Mouse (Mus musculus) forebrain, postnatal 0 days (tissue): ENCODE results near the gene Gm37240. TPM values are rescaled to one million over a fixed set of nuclear protein-coding genes. Genes with fewer than 3 reads are reported as not detected.
"Not testable (repeated sequence)": the region's sequence is repeated elsewhere in the genome, so short reads cannot be mapped to it uniquely, and the experiment has no call there.

Experiments
- ATAC-seq: fragments of 200-750 bp; cut with Nextera tagmentation; 2 replicates; pipeline ENCODE4 v1.8.0; 2017; ENCODE audit warnings: mild to moderate bottlenecking, moderate library complexity
- DNase-seq: peaks from one replicate; pipeline ENCODE4 v3.0.0-alpha.2; 2015
- H3K27ac ChIP-seq: fragments of 300-500 bp; sonication (generic); 2 replicates; pipeline ENCODE4 v1.5.1; 2014; ENCODE audit warnings: low read depth, mild to moderate bottlenecking, antibody characterized with exemption, low read length, moderate library complexity, mixed read lengths
- H3K27me3 ChIP-seq: fragments of 300-500 bp; sonication (generic); 2 replicates; pipeline ENCODE4 v1.6.1; 2014; ENCODE audit warnings: mild to moderate bottlenecking, low read length, mixed read lengths; ENCODE audit not compliant: insufficient read depth
- H3K36me3 ChIP-seq: fragments of 300-500 bp; sonication (generic); 2 replicates; pipeline ENCODE4 v1.6.1; 2014; ENCODE audit warnings: mild to moderate bottlenecking, moderate library complexity; ENCODE audit not compliant: insufficient read depth
- H3K4me1 ChIP-seq: fragments of 300-500 bp; sonication (generic); 2 replicates; pipeline ENCODE4 v1.6.1; 2014; ENCODE audit warnings: antibody characterized with exemption; ENCODE audit not compliant: insufficient read depth
- H3K4me2 ChIP-seq: fragments of 300-500 bp; sonication (generic); 2 replicates; pipeline ENCODE4 v1.6.1; 2014; ENCODE audit warnings: low read depth, mild to moderate bottlenecking, moderate library complexity
- H3K4me3 ChIP-seq: fragments of 300-500 bp; sonication (generic); 2 replicates; pipeline ENCODE4 v1.5.1; 2014; ENCODE audit warnings: low read depth, low read length, mixed read lengths
- H3K9ac ChIP-seq: fragments of 300-500 bp; sonication (generic); 2 replicates; pipeline ENCODE4 v1.6.1; 2014; ENCODE audit warnings: mild to moderate bottlenecking
- H3K9me3 ChIP-seq: fragments of 300-500 bp; sonication (generic); 2 replicates; pipeline ENCODE4 v1.6.1; 2016; ENCODE audit warnings: low read length
- CTCF ChIP-seq: sonication (generic); IDR thresholded peaks from 2 replicates; pipeline ENCODE4 v1.5.1; 2016; ENCODE audit warnings: antibody characterized with exemption, control low read depth, low read depth
- WGBS: fragments of 180-500 bp; shearing (Covaris S2); extraction: QIAGEN DNeasy Blood & Tissue Kit; methylation state at CpG from one replicate; pipeline ENCODE4 v1.1.7; 2014; 5-methylcytosine and 5-hydroxymethylcytosine counted together
- polyA plus RNA-seq: library from polyadenylated mRNA; unstranded; fragments of >200 nt; fragmentation: Nextera tagmentation; extraction: Ambion mirVana; gene quantifications from 2 replicates; pipeline ENCODE4 v1.2.1, GENCODE M21; 2015
- total RNA-seq: library from RNA; depleted of rRNA; stranded (reverse); fragments of >200 nt; gene quantifications from 2 replicates; pipeline ENCODE4 v1.2.3, GENCODE M21; 2014

Gene Gm37240
- total and polyA plus RNA-seq, 2 experiments from 2014 or later, result 0.67 to 1.2 TPM

DNA sequence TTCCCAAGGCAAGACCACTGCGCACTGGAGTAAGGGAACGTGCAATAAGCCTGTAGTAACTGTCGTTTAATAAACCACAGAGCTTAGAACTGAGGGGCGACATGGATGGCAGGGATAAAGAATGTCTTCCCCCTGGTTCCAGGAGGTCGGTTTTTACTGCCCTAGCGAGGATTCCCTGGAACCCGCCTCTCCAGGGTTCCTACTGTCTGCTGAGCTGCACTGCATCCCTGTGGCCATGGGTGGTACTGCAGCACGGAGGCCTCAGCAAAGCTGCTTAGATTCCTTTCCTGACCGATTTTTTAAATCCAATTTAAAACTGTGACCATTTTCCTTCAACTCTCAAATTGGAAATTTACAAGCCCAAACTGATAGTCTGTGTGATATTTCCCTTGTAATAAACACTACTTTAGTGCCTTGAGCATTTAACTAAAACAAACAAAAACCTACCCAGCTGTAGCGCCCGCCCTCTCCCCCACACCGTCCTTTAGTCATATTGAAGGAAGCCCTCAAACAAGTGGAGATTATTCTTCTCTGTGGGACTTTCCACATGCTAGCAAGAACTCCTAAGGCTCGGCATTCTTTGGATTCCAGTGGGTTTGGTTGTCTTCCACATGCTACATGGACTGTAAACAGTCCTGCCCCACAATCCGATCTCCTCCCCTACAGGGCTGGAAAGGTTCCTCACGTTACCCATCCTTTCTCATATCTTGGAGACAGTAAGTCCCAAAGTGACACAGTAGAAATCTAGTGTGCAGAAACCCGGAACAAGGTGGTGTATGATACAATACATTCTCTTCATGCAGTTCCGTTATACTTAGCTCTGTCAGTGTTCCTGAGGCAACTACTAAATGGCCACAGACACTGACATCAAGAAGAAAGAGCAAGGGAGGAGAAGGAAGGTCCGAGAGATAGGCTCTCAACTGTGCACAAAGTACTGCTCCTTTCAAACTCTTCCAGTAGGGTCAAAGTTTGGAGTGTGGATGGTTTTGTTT is 36.9 kb upstream of the Gm37240 start:
- peak; percentile 69 for ATAC-seq
- Histone ChIP-seq H3K27ac (no peak overlapping the region), H3K9me3 (no peaks in the 10 kb centered on the region), H3K4me1 (no peaks in the 10 kb centered on the region), H3K27me3 (no peaks in the 10 kb centered on the region), H3K9ac (no peak overlapping the region), H3K36me3 (no peaks in the 10 kb centered on the region), H3K4me3 (no peak overlapping the region), H3K4me2 (no peak overlapping the region)
- 48% methylated on average over 18 of the region's 18 CpGs for WGBS
- peak; percentile 97 for TF ChIP-seq CTCF
- DNase-seq, result peak; percentile 91

GRCm38 (mm10) chr3:85923343-85923742 is 36.0 kb upstream of the Gm37240 start:
- Histone ChIP-seq H3K36me3 (no peaks in the 10 kb centered on the region), H3K9me3 (no peaks in the 10 kb centered on the region), H3K4me2 (no peak overlapping the region), H3K9ac (no peak overlapping the region), H3K27me3 (no peaks in the 10 kb centered on the region), H3K4me1 (no peaks in the 10 kb centered on the region), H3K27ac (no peak overlapping the region), H3K4me3 (no peak overlapping the region)
- WGBS, result 65% methylated on average over 8 of the region's 8 CpGs
- DNase-seq, result no peak
- ATAC-seq, result no peak
- TF ChIP-seq CTCF, result no peak

GRCm38 (mm10) chr3:85922331-85922730 is 35.0 kb upstream of the Gm37240 start:
- H3K9me3 ChIP-seq, result no peaks in the 10 kb centered on the region
- H3K9ac ChIP-seq, result no peak overlapping the region
- no peak for TF ChIP-seq CTCF
- 82% methylated on average over 3 of the region's 3 CpGs for WGBS
- no peak overlapping the region for H3K4me3 ChIP-seq
- H3K4me2 ChIP-seq, result no peak overlapping the region
- H3K4me1 ChIP-seq, result no peaks in the 10 kb centered on the region
- H3K36me3 ChIP-seq, result no peaks in the 10 kb centered on the region
- no peak for ATAC-seq
- no peaks in the 10 kb centered on the region for H3K27me3 ChIP-seq
- DNase-seq, result no peak
- H3K27ac ChIP-seq, result no peak overlapping the region

- H3K36me3 ChIP-seq, H3K27ac ChIP-seq, H3K4me1 ChIP-seq, H3K27me3 ChIP-seq, H3K9me3 ChIP-seq, H3K4me2 ChIP-seq, H3K9ac ChIP-seq, ATAC-seq, DNase-seq, H3K4me3 ChIP-seq: not testable (repeated sequence)
- 97% methylated on average over 2 of the region's 2 CpGs for WGBS
Observed at GRCm38 (mm10) chr3:85920671-85921070, 33.4 kb upstream of the Gm37240 start.

DNA sequence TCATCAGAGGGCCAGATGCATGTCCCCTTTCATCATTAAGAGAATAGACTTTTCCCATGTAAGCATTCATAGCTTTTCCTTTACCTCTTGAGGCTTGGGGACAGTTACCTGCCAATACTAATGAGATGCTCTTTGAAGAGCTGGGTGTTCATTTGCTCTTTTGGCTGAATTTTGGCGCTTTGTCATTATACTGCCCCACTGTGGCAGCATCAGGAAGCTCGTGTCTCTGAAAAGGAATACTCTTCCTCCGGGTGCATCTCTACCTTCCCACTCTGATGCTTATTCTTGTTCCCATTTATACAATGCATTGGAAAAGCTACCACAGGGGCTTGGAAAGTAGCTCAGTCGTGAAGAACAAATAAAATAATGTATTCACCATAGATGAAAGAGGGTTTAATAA is 30.3 kb upstream of the Gm37240 start:
- no peaks in the 10 kb centered on the region for H3K4me1 ChIP-seq
- H3K4me3 ChIP-seq, result no peak overlapping the region
- no peak overlapping the region for H3K27ac ChIP-seq
- TF ChIP-seq CTCF, result peak; percentile 76
- no peaks in the 10 kb centered on the region for H3K36me3 ChIP-seq
- no peaks in the 10 kb centered on the region for H3K27me3 ChIP-seq
- H3K4me2 ChIP-seq, result no peak overlapping the region
- DNase-seq (peak; percentile 68), ATAC-seq (no peak)
- no peak overlapping the region for H3K9ac ChIP-seq
- no peaks in the 10 kb centered on the region for H3K9me3 ChIP-seq
- 6% methylated on average over 4 of the region's 4 CpGs for WGBS

- Histone ChIP-seq H3K4me1 (no peaks in the 10 kb centered on the region), H3K27me3 (no peaks in the 10 kb centered on the region), H3K4me2 (no peak overlapping the region), H3K4me3 (no peak overlapping the region), H3K9me3 (no peaks in the 10 kb centered on the region), H3K36me3 (no peaks in the 10 kb centered on the region), H3K9ac (no peak overlapping the region), H3K27ac (no peak overlapping the region)
- WGBS, result 92% methylated on average over 6 of the region's 6 CpGs
- TF ChIP-seq CTCF, result no peak
- ATAC-seq, result no peak
- DNase-seq, result no peak
Observed at GRCm38 (mm10) chr3:85914806-85915205, 27.5 kb upstream of the Gm37240 start.

- no peak overlapping the region for H3K9ac ChIP-seq
- DNase-seq (no peak), ATAC-seq (no peak)
- H3K36me3 ChIP-seq, result no peaks in the 10 kb centered on the region
- WGBS, result 83% methylated on average over 7 of the region's 7 CpGs
- no peak for TF ChIP-seq CTCF
- no peak overlapping the region for H3K4me3 ChIP-seq
- H3K9me3 ChIP-seq, result no peaks in the 10 kb centered on the region
- H3K4me1 ChIP-seq, result no peaks in the 10 kb centered on the region
- H3K27ac ChIP-seq, result no peak overlapping the region
- no peaks in the 10 kb centered on the region for H3K27me3 ChIP-seq
- H3K4me2 ChIP-seq, result no peak overlapping the region
Observed at GRCm38 (mm10) chr3:85907136-85907535, 19.8 kb upstream of the Gm37240 start.
